Mouse (Mus musculus) embryonic facial prominence, embryonic 13.5 days (tissue): ENCODE data around the gene Ammecr1. TPM values are rescaled to one million over a fixed set of nuclear protein-coding genes. Genes with fewer than 3 reads are reported as not detected.

Source experiments
- ATAC-seq: fragments of 200-750 bp; cut with Nextera tagmentation; 2 replicates; pipeline ENCODE4 v1.8.0; 2017; ENCODE audit warnings: low read depth; ENCODE audit not compliant: insufficient number of reproducible peaks, insufficient read depth, low FRiP score, low TSS enrichment
- H3K27ac ChIP-seq: fragments of 300-500 bp; sonication (generic); 2 replicates; pipeline ENCODE4 v1.5.1; 2015; ENCODE audit warnings: moderate library complexity, mild to moderate bottlenecking, inconsistent platforms
- H3K27me3 ChIP-seq: fragments of 300-500 bp; sonication (generic); 2 replicates; pipeline ENCODE4 v1.6.1; 2015; ENCODE audit warnings: mild to moderate bottlenecking, inconsistent platforms
- H3K36me3 ChIP-seq: fragments of 300-500 bp; sonication (generic); 2 replicates; pipeline ENCODE4 v1.6.1; 2015; ENCODE audit warnings: mild to moderate bottlenecking, inconsistent platforms
- H3K4me1 ChIP-seq: fragments of 300-500 bp; sonication (generic); 2 replicates; pipeline ENCODE4 v1.6.1; 2015; ENCODE audit warnings: inconsistent platforms
- H3K4me2 ChIP-seq: fragments of 300-500 bp; sonication (generic); 2 replicates; pipeline ENCODE4 v1.6.1; 2015; ENCODE audit warnings: moderate library complexity, mild to moderate bottlenecking, inconsistent platforms
- H3K4me3 ChIP-seq: fragments of 300-500 bp; sonication (generic); 2 replicates; pipeline ENCODE4 v1.5.1; 2015; ENCODE audit warnings: mild to moderate bottlenecking, inconsistent platforms
- H3K9ac ChIP-seq: fragments of 300-500 bp; sonication (generic); 2 replicates; pipeline ENCODE4 v1.6.1; 2015; ENCODE audit warnings: mild to moderate bottlenecking, inconsistent platforms
- H3K9me3 ChIP-seq: fragments of 300-500 bp; sonication (generic); 2 replicates; pipeline ENCODE4 v1.6.1; 2016; ENCODE audit warnings: inconsistent platforms
- WGBS: fragments of 180-500 bp; shearing (Covaris S2); methylation state at CpG from one replicate; pipeline ENCODE4 v1.1.7; 2015; ENCODE audit warnings: mixed read lengths; 5-methylcytosine and 5-hydroxymethylcytosine counted together
- polyA plus RNA-seq: library from polyadenylated mRNA; unstranded; fragments of >200 nt; fragmentation: Nextera tagmentation; extraction: Ambion mirVana; gene quantifications from 2 replicates; pipeline ENCODE4 v1.2.1, GENCODE M21; 2015

The Ammecr1 gene
- polyA plus RNA-seq, 1 experiment from 2014 or later, result 15.2 TPM

- 0 out of 2 replicates have a peak, but pooled peaks cover 3% of the 10 kb centered on the region for H3K4me1 ChIP-seq
- no peak overlapping the region for H3K4me3 ChIP-seq
- H3K4me2 ChIP-seq, result no peak overlapping the region
- 83% methylated on average over 2 of the region's 2 CpGs for WGBS
- ATAC-seq, result no peak
- H3K27me3 ChIP-seq, result peaks cover 34% of the 10 kb centered on the region
- no peak overlapping the region for H3K9ac ChIP-seq
- H3K36me3 ChIP-seq, result no peaks in the 10 kb centered on the region
- no peak overlapping the region for H3K27ac ChIP-seq
- H3K9me3 ChIP-seq, result no peaks in the 10 kb centered on the region
Observed at GRCm38 (mm10) chrX:142902599-142902998, 63.9 kb downstream of the Ammecr1 start.

GRCm38 (mm10) chrX:142901915-142902314 is 64.6 kb downstream of the Ammecr1 start:
- Histone ChIP-seq H3K4me1 (0 out of 2 replicates have a peak, but pooled peaks cover 3% of the 10 kb centered on the region), H3K9ac (no peak overlapping the region), H3K9me3 (no peaks in the 10 kb centered on the region), H3K27me3 (peaks cover 40% of the 10 kb centered on the region), H3K27ac (no peak overlapping the region), H3K4me2 (no peak overlapping the region), H3K4me3 (no peak overlapping the region), H3K36me3 (no peaks in the 10 kb centered on the region)
- WGBS, result 89% methylated on average over 4 of the region's 4 CpGs
- no peak for ATAC-seq

GRCm38 (mm10) chrX:142898295-142898887 is 68.1 kb downstream of the Ammecr1 start:
- H3K4me1 ChIP-seq, result no peaks in the 10 kb centered on the region
- peaks cover 29% of the 10 kb centered on the region for H3K27me3 ChIP-seq
- H3K9ac ChIP-seq, result no peak overlapping the region
- no peak overlapping the region for H3K4me2 ChIP-seq
- ATAC-seq, result no peak
- H3K27ac ChIP-seq, result no peak overlapping the region
- no peaks in the 10 kb centered on the region for H3K9me3 ChIP-seq
- no peaks in the 10 kb centered on the region for H3K36me3 ChIP-seq
- no peak overlapping the region for H3K4me3 ChIP-seq
- 82% methylated on average over 9 of the region's 9 CpGs for WGBS

GRCm38 (mm10) chrX:142897477-142898000 is 69.0 kb downstream of the Ammecr1 start:
- H3K4me1 ChIP-seq, result no peaks in the 10 kb centered on the region
- no peak for ATAC-seq
- no peak overlapping the region for H3K9ac ChIP-seq
- peaks cover 29% of the 10 kb centered on the region for H3K27me3 ChIP-seq
- no peak overlapping the region for H3K4me2 ChIP-seq
- no peak overlapping the region for H3K4me3 ChIP-seq
- WGBS, result 84% methylated on average over 6 of the region's 6 CpGs
- no peaks in the 10 kb centered on the region for H3K36me3 ChIP-seq
- H3K27ac ChIP-seq, result no peak overlapping the region
- H3K9me3 ChIP-seq, result no peaks in the 10 kb centered on the region

GRCm38 (mm10) chrX:142895316-142895715 is 71.2 kb downstream of the Ammecr1 start:
- WGBS, result 56% methylated on average over 2 of the region's 2 CpGs
- no peaks in the 10 kb centered on the region for H3K36me3 ChIP-seq
- H3K27me3 ChIP-seq, result peaks cover 24% of the 10 kb centered on the region
- no peak overlapping the region for H3K9ac ChIP-seq
- H3K9me3 ChIP-seq, result no peaks in the 10 kb centered on the region
- no peak overlapping the region for H3K27ac ChIP-seq
- no peak overlapping the region for H3K4me3 ChIP-seq
- H3K4me2 ChIP-seq, result no peak overlapping the region
- ATAC-seq, result no peak
- H3K4me1 ChIP-seq, result no peaks in the 10 kb centered on the region

GRCm38 (mm10) chrX:142885962-142886361 is 80.6 kb downstream of the Ammecr1 start:
- no peaks in the 10 kb centered on the region for H3K9me3 ChIP-seq

GRCm38 (mm10) chrX:142883593-142883992 is 82.9 kb downstream of the Ammecr1 start:
- Histone ChIP-seq H3K27ac (no peak overlapping the region), H3K4me3 (no peak overlapping the region), H3K9me3 (no peaks in the 10 kb centered on the region), H3K4me1 (no peaks in the 10 kb centered on the region), H3K9ac (no peak overlapping the region), H3K27me3 (peaks cover 31% of the 10 kb centered on the region), H3K4me2 (no peak overlapping the region), H3K36me3 (no peaks in the 10 kb centered on the region)
- no peak for ATAC-seq
- WGBS, result 83% methylated on average over 4 of the region's 4 CpGs

More at GRCm38 (mm10) chrX:142885962-142886361, 80.6 kb downstream of the Ammecr1 start:
- Histone ChIP-seq H3K27me3 (peaks cover 22% of the 10 kb centered on the region), H3K36me3 (no peaks in the 10 kb centered on the region), H3K4me3 (no peak overlapping the region), H3K27ac (no peak overlapping the region), H3K4me2 (no peak overlapping the region), H3K4me1 (no peaks in the 10 kb centered on the region), H3K9ac (no peak overlapping the region)
- WGBS, result 81% methylated on average over 7 of the region's 7 CpGs
- no peak for ATAC-seq

- no peak for ATAC-seq
Observed at GRCm38 (mm10) chrX:142882255-142882654, 84.3 kb downstream of the Ammecr1 start.

GRCm38 (mm10) chrX:142869844-142870243 is 96.7 kb downstream of the Ammecr1 start:
- Histone ChIP-seq H3K27ac (no peak overlapping the region), H3K4me1 (no peaks in the 10 kb centered on the region), H3K36me3 (no peaks in the 10 kb centered on the region), H3K9me3 (no peaks in the 10 kb centered on the region), H3K4me3 (no peak overlapping the region), H3K9ac (no peak overlapping the region), H3K4me2 (no peak overlapping the region), H3K27me3 (peaks cover 13% of the 10 kb centered on the region; the same call in 1 of the 2 replicates)
- ATAC-seq, result no peak
- 62% methylated on average over 2 of the region's 2 CpGs for WGBS

More at GRCm38 (mm10) chrX:142882255-142882654, 84.3 kb downstream of the Ammecr1 start:
- 87% methylated on average over 5 of the region's 5 CpGs for WGBS
- Histone ChIP-seq H3K9ac (no peak overlapping the region), H3K4me3 (no peak overlapping the region), H3K4me1 (no peaks in the 10 kb centered on the region), H3K36me3 (no peaks in the 10 kb centered on the region), H3K4me2 (no peak overlapping the region), H3K27me3 (peaks cover 22% of the 10 kb centered on the region), H3K9me3 (no peaks in the 10 kb centered on the region), H3K27ac (no peak overlapping the region)

GRCm38 (mm10) chrX:142848032-142848431 is 118.5 kb downstream of the Ammecr1 start:
- WGBS, result 84% methylated on average over 9 of the region's 9 CpGs
- H3K27me3 ChIP-seq, result peaks cover 17% of the 10 kb centered on the region

GRCm38 (mm10) chrX:142846266-142846665 is 120.3 kb downstream of the Ammecr1 start:
- Histone ChIP-seq H3K4me1 (no peaks in the 10 kb centered on the region), H3K9ac (no peak overlapping the region), H3K4me3 (no peak overlapping the region), H3K4me2 (no peak overlapping the region), H3K36me3 (no peaks in the 10 kb centered on the region), H3K9me3 (no peaks in the 10 kb centered on the region), H3K27me3 (peaks cover 17% of the 10 kb centered on the region), H3K27ac (no peak overlapping the region)
- 84% methylated on average over 6 of the region's 6 CpGs for WGBS
- no peak for ATAC-seq

More at GRCm38 (mm10) chrX:142848032-142848431, 118.5 kb downstream of the Ammecr1 start:
- Histone ChIP-seq H3K4me3 (no peak overlapping the region), H3K27ac (no peak overlapping the region), H3K4me2 (no peak overlapping the region), H3K9ac (no peak overlapping the region), H3K9me3 (no peaks in the 10 kb centered on the region), H3K4me1 (no peaks in the 10 kb centered on the region), H3K36me3 (no peaks in the 10 kb centered on the region)
- ATAC-seq, result no peak

- Histone ChIP-seq H3K4me1 (no peaks in the 10 kb centered on the region), H3K27ac (no peak overlapping the region), H3K36me3 (no peaks in the 10 kb centered on the region), H3K4me2 (no peak overlapping the region), H3K27me3 (peaks cover 23% of the 10 kb centered on the region), H3K4me3 (no peak overlapping the region), H3K9ac (no peak overlapping the region), H3K9me3 (no peaks in the 10 kb centered on the region)
- WGBS, result 71% methylated on average over 4 of the region's 4 CpGs
- no peak for ATAC-seq
Observed at GRCm38 (mm10) chrX:142841916-142842315, 124.6 kb downstream of the Ammecr1 start.
